9 mouse cellular contexts compared by ENCODE assay signal in the genomic region with DNA sequence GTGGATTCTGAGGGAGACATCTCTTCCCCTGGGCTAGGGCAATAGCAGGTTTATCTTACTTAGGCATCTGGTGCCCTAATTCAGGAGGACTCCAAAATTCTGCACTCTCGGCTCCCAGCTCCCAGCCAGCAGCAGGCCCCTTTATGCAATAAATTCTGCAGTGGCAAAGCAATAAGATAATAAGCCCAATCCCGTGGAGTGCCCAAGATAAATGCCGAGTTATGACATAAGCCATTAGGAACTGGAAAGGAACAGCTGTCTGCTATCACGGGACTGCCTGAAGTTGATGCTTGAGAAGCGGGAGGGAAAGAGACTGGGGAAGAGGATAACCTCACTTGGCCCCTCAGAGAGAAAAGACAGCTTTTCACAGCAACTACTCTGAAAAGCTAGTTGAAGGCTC.
A peak's percentile ranks its signal among the peaks of the same experiment; 100 is the strongest.
DNase-seq lines count a peak whose midpoint lies in the region; ATAC-seq lines count a peak whose summit lies in the region.
"Had no signal": no experiment of that assay in that cellular context is flagged by ENCODE, and none has a peak within 500 bp of the region (broad histone marks: within the 10 kb centered on the region; RNA-seq: fewer than 3 reads in every experiment).

No protein-coding gene starts in this region.

- H3K9ac ChIP-seq in embryonic facial prominence, embryonic 11.5 days (replicated peaks; ENCODE audit: low read length): no peak overlapping the region

- H3K4me1 ChIP-seq in embryonic facial prominence, embryonic 11.5 days (ENCODE audit: control insufficient read depth, insufficient read depth, low read length): no peaks in the 10 kb centered on the region
- H3K4me1 ChIP-seq in embryonic facial prominence, embryonic 10.5 days: no peaks in the 10 kb centered on the region

- H3K9me3 ChIP-seq in embryonic facial prominence, embryonic 11.5 days (replicated peaks; ENCODE audit: control insufficient read depth, low read length): no peaks in the 10 kb centered on the region
- H3K9me3 ChIP-seq in embryonic facial prominence, embryonic 10.5 days: no peaks in the 10 kb centered on the region

- no peaks in the 10 kb centered on the region for H3K36me3 ChIP-seq in embryonic facial prominence, embryonic 11.5 days (replicated peaks; ENCODE audit: control insufficient read depth, insufficient read depth, low read depth, low read length)
- H3K36me3 ChIP-seq in embryonic facial prominence, embryonic 10.5 days (replicated peaks): no peaks in the 10 kb centered on the region

- H3K27me3 ChIP-seq in embryonic facial prominence, embryonic 11.5 days (ENCODE audit: control insufficient read depth, insufficient read depth, low read length): no peaks in the 10 kb centered on the region
- no peaks in the 10 kb centered on the region for H3K27me3 ChIP-seq in embryonic facial prominence, embryonic 10.5 days (replicated peaks; ENCODE audit: low read depth, poor library complexity, severe bottlenecking)

- 52% methylated on average over 5 of the region's 5 CpGs for WGBS in embryonic facial prominence, embryonic 11.5 days
- 63% methylated on average over 5 of the region's 5 CpGs for WGBS in embryonic facial prominence, embryonic 10.5 days

- 0 out of 2 replicates have a peak, but pooled peaks have one; percentile 9 for ATAC-seq in embryonic facial prominence, embryonic 11.5 days (replicated peaks; ENCODE audit: insufficient number of reproducible peaks, low FRiP score, low TSS enrichment, low read depth)
- no peak for ATAC-seq in megakaryocyte, adult 5-6 weeks (ENCODE audit: poor library complexity, severe bottlenecking)
- ATAC-seq: activated CD4-positive, CD25-positive, alpha-beta regulatory T cell, adult 4 months had no signal

- intact Hi-C loops in heart, postnatal 25 days (cut with DNase I): no loop called here

- no peak for DNase-seq in embryonic facial prominence, embryonic 11.5 days (ENCODE audit: low spot score)
- no peak for DNase-seq in embryonic facial prominence, embryonic 10.5 days (ENCODE audit: low spot score)
- DNase-seq in cerebellum, adult 18-20 months: peak; percentile 39 to 58
- peak; percentile 1 for DNase-seq in heart, postnatal 25 days (ENCODE audit: low spot score)
- peak; percentile 42 for DNase-seq in lung, postnatal 14 days
- no peak for DNase-seq in B cell, adult 2 months
- no peak for DNase-seq in layer of hippocampus, adult 18-20 months (ENCODE audit: low spot score in 2 of 2)

- no peak overlapping the region for H3K27ac ChIP-seq in embryonic facial prominence, embryonic 11.5 days (replicated peaks; ENCODE audit: low read depth, low read length)
- no peak overlapping the region for H3K27ac ChIP-seq in embryonic facial prominence, embryonic 10.5 days (replicated peaks)

- H3K4me3 ChIP-seq in embryonic facial prominence, embryonic 11.5 days (ENCODE audit: low read depth, low read length): no peak overlapping the region
- no peak overlapping the region for H3K4me3 ChIP-seq in embryonic facial prominence, embryonic 10.5 days

- no peak overlapping the region for H3K4me2 ChIP-seq in embryonic facial prominence, embryonic 11.5 days (ENCODE audit: low read depth, low read length)

Comparison
In these comparisons a context has a peak if more than half of its experiments do, and no peak if none do; other contexts are left out.
1. DNase-seq: peak in cerebellum, adult 18-20 months (2 of 2), heart, postnatal 25 days (single experiment) and lung, postnatal 14 days (single experiment); none in embryonic facial prominence, embryonic 11.5 days (single experiment), embryonic facial prominence, embryonic 10.5 days (single experiment), B cell, adult 2 months (0 of 2) and layer of hippocampus, adult 18-20 months (0 of 2).